Mouse (Mus musculus): ENCODE measurements around the gene Spns2. TPM values are rescaled to one million over a fixed set of nuclear protein-coding genes. Genes with fewer than 3 reads are reported as not detected.

The Spns2 gene
- total RNA-seq, 1 experiment from 2014 or later: 6.9 TPM

- no peak for DNase-seq
These were observed 79.9 kb downstream of the Spns2 start for GRCm38 (mm10) chr11:72409649-72410385.

GRCm38 (mm10) chr11:72408451-72409170 lies 81.1 kb downstream of the Spns2 start:
- DNase-seq: no peak

- no peak for DNase-seq
These were observed 82.1 kb downstream of the Spns2 start for GRCm38 (mm10) chr11:72407574-72407973.

DNA sequence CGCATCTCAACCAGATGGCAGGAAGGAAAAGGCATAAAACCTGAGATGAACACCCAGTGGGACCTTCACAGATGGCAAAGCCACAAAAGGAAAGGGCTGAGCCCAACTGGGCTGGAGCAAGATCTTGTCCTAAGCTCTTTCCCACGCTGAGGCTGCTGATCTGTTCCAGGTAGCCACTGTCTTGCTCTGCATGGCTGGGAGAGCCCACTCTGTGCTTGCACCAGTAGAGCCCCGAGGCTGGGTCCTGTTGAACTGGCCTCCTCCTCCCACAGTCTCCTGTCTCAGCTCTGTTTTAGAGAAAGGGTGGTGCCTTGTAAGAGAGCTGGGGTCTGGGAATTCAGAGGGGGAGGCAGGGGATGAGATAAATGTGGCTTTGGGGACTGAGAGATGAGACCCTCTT lies 82.6 kb downstream of the Spns2 start:
- no peak for DNase-seq

DNA sequence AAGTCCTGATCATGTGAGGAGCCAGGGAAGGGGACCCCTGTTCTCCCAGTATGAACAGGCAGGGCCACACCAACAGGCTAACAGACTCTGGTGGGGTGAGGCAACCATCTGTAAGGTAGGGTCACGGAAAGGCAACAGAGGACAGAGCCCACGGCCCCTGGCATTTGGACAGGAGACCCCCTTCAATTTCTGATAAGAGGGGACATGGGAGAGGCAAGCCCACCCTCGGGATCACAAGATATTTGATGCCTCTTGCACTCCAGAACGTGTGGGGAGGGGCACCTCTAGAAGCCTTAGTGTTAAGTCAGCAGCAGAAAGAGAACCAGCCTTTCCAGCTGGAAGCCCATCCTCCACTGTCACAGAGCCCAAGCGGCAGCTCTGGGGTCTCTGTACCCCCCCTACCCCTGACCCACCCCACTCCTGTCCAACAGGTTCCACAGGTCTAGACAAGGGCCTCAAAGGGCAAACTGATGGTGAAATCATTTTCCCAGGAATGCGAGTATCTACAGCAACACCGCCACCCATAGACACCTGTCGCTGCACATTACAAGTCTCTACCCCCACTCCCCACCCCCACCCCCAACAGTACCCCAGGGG lies 83.5 kb downstream of the Spns2 start:
- DNase-seq: no peak

DNA sequence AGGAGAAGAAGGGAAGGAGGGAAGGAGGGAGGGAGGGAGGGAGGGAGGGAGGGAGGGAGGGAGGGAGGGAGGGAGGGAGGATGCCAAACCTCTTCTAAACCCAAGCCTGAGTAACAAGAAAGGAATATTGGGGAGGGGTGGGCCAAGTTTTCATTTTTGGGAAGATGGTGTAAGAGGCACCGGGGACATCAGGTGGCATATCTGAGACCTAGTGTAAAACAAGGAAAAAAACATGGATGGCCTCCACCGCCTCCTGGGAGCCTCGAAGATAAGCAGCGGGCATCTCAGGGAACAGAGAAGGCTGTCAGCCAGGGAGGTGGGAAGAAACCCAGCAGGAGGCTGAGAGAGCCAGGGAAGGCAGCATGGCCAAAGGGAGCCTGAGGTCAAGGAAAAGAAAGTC lies 84.2 kb downstream of the Spns2 start:
- DNase-seq: no peak

- DNase-seq: no peak
These were observed 86.7 kb downstream of the Spns2 start for GRCm38 (mm10) chr11:72402969-72403368.

DNA sequence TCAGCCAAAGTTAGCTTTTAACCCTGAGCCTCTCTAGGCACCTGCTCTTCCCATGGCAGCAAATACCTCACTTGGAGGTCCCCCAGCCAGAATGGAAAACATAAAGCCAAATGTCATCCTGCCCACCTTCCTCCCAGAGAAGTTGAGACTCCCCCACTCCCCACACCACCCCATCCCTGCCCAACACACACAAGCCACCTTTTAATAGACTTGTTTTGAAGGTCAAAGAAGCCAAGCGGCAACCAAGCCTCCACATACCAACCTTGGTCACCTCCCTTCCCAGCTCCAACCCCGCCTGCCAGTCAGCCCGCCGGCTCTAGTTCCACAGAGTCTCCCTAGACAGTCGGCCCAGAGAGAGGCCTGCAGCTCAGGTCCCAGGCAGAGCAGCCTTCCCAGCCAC lies 87.7 kb downstream of the Spns2 start:
- DNase-seq: no peak

Other genes starting within 250 kb of the Spns2 start
- 0.11 and 0.15 TPM in 2 replicates for gene Slc13a5, start 222.7 kb downstream of the Spns2 start, total RNA-seq (2021)
- 15.3 and 16.5 TPM in 2 replicates for gene Xaf1, start 188.3 kb downstream of the Spns2 start, total RNA-seq (2021)
- not detected in 2 replicates for gene Fbxo39, start 175.5 kb downstream of the Spns2 start, total RNA-seq (2021)
- not detected in 2 replicates for gene Tekt1, start 127.5 kb downstream of the Spns2 start, total RNA-seq (2021)
- 4.1 and 5.4 TPM in 2 replicates for gene Smtnl2, start 78.2 kb downstream of the Spns2 start, total RNA-seq (2021)
- 1.7 and 2.8 TPM in 2 replicates for gene Ggt6, start 54.4 kb downstream of the Spns2 start, total RNA-seq (2021)
- gene Mybbp1a, start 48.5 kb downstream of the Spns2 start, total RNA-seq (2021): 85.6 and 101 TPM in 2 replicates
- 0.15 and 0.49 TPM in 2 replicates for gene Spns3, start 60.6 kb upstream of the Spns2 start, total RNA-seq (2021)
- gene Ube2g1, start 117.4 kb upstream of the Spns2 start, total RNA-seq (2021): 44.8 and 46.8 TPM in 2 replicates
- 35.6 and 38.9 TPM in 2 replicates for gene Ankfy1, start 200.1 kb upstream of the Spns2 start, total RNA-seq (2021)

Measured in adrenal gland, postnatal 14 days (tissue).